Mouse (Mus musculus): ENCODE data around the gene Uchl4.
"Not testable (repeated sequence)": the region's sequence is repeated elsewhere in the genome, so short reads cannot be mapped to it uniquely, and the experiment has no call there.

The Uchl4 gene

DNA sequence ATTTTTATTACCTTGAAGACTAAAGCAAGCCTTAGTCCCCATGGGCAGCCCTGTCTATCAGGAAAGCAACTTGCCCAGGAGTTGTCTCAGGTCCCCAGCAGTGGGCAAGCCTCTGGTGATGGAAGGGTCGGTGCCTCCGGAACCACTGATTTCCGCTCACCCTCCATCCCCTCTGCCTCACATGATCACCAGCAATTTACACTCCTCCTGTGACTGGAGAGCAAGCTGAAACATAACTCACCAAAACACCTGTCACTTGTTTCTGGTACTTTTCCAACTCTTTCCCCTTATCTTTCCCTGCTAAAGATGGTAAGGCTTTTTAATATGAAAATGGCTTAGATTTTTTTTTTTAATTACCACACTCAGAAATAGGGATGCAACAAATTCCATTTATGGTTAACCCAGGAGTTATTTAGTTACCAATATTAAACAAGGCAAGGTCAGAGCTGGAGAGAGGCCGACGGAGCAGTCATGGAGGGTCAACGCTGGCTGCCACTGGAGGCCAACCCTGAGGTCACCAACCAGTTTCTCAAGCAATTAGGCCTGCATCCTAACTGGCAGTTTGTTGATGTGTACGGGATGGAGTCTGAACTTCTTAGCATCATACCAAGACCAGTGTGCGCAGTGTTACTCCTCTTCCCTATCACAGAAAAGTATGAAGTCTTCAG is at the start of gene Uchl4:
Gene Uchl4 (plus strand): TSS at position 434 of the 668 bp plus-strand sequence.
- no peak for DNase-seq (ENCODE audit: low read depth, low spot score)

DNA sequence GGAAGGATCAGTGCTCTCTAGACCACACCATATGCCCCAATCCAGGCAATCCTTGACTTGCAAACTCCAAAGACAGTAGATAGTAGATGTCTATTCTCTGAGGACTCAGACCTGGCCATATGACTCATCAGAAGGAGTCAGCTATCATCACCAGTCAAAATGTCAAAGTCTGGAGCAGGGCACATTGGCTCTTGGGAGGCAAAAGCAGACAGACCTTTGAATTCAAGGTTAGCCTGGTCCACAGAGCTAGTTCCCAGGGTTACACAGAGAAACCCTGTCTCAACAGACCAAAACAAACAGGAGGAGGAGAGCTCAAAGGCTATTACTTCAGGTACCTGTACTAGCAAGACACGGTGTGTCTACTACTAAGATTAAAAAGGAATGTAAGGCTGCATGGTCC is 41.1 kb upstream of the Uchl4 start:
- no peak for DNase-seq (ENCODE audit: low read depth, low spot score)

DNA sequence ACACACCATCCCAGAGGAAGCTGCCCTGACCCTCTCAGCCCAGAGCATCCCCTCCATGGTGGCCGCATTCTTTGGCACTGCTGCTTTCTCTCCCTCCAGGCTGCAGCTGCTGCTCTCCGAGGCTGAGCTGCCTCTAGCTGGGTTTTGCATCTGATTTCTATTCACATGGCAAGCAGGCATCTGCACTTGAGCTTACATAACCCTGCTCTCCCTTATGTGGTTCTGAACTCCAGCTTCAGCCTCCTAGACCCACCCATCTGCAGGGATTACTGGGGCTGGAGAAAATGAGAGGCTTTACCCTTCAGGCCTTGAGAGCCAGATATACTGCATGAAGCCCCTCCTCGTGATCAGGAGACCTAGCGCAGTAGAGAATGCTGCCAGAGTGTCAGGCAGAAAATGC is 39.4 kb upstream of the Uchl4 start:
- DNase-seq (ENCODE audit: low read depth, low spot score) = no peak

DNA sequence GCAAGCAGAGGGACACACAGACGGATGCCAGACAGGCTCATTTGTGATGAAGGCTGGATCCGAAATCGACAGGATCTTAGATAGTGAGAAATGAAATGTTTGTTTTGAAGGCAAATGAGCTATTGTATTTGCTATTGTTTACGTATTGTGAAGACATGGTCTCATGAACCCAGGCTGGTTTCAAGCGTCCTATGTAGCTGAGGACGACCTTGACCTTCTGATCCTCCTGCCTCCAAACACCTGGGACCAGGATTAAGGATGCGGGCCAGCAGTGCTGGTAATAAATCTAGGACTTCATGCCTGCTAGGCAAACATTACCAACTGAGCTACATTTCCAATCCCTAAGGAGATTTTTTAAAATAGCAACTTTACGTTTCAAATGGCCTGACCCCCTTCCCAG is 37.5 kb upstream of the Uchl4 start:
- no peak for DNase-seq (ENCODE audit: low read depth, low spot score)

DNA sequence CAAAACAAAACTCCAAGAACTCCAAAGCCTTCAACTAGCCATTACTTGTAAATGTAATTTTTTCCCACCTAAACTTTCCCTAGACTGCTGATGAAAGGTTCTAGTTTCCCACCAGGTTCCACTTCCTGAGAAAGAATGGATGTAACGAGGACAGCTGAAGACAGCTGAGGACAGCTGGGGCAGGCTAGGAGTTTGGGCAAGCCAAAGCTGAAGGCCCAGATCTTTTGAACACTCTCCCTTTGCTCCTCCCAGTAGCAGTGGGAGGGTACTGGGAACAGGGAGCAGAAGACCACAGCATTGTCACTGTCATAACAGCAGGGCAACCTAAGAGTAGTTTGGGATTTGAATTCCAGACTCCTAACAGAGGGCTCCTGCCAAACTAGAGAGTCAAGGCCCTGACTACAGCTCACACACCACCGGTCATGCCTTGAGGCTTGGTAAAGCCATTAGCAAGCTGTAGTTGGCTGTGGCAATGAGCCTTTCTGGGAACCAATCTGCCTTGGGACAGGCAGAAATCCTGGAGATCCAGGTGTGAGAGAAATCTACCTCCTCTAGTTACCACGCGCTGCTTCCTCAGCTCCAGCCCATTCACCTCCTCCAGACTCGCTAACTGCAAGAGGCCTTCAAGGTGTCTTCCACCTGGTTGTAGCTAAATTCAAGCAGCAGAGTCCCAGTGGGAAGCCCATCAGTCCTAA is 36.8 kb upstream of the Uchl4 start:
- no peak for DNase-seq (ENCODE audit: low read depth, low spot score)

DNA sequence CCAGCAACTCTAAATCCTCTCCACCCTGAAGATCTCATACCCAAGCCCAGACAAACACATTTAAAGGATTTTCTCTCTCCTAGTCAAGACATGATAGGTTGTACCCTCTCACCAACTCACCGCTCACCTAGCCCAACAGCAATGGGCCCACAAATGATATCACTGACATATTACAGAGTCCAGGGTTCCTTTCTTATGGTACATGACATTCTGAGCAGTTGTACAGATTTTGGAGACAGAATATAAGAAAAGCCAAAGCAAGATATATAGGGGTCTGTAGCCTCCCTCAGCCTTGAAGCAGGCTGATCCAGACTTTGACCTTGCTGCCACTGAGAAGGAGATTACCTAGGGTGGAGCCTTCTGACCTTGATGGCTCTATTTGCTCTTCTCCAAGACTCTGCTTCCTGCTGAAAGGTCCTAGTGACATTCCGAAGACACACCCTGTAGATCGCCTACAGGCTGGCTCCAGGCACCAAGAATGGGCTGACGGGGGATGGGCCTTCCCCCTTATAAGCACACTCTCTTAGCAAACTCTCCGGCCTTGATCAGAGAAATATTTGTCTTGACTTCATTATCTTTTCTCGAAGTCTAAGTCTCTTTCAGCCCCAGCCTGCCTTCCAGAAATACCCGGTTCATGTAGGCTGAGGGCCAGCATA is 36.1 kb upstream of the Uchl4 start:
- DNase-seq (ENCODE audit: low read depth, low spot score) = not testable (repeated sequence)

- DNase-seq (ENCODE audit: low read depth, low spot score) = no peak
Observed at GRCm38 (mm10) chr9:64199897-64200296, 35.1 kb upstream of the Uchl4 start.

DNA sequence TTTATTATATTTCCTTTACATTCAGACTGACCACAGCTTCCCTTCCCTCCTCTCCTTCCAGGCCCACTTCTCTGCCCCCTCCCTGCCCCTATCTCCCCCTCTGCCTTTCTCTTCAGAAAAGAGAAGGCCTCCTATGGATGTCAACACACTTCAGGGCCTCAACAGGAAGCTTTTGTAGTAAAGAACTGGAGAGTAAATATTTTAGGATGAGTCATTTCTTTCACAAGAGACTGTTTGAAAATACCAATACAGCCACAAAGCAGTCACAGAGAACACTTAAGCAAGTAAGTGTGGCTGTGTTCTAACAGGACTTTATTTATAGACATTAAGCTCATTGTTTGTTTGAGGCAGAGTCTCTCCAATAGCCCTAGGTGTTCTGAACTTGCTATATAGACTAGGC is 32.7 kb upstream of the Uchl4 start:
- no peak for DNase-seq (ENCODE audit: low read depth, low spot score)

- no peak for DNase-seq (ENCODE audit: low read depth, low spot score)
Observed at GRCm38 (mm10) chr9:64202866-64203265, 32.1 kb upstream of the Uchl4 start.

DNA sequence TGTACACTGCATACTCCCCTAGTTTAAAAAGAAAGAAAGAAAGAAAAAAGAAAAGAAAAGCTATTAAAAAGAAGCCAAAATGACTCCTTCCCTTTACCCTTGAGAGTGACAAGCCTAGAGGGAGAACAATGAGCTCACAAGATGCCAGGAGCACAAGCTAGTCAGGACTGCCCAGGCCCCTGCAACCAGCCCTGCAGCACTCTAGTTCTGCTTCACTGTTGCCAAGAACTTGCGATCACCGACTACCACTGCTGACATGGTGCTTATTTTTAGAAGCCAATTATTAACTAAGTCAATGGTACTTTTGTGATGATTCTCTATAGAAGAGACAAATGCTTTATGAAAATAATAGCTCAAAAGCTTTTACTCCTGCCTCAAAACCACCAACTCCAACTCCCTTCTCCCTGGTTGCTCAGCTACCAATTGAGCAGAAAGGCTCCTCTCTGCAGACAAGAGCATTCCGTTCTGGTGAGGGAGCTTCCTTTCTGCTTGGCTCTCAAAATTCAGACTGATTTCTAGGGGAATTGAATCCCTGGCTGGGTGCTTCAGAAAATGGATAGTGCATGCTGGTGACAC is 27.4 kb upstream of the Uchl4 start:
- no peak for DNase-seq (ENCODE audit: low read depth, low spot score)

DNA sequence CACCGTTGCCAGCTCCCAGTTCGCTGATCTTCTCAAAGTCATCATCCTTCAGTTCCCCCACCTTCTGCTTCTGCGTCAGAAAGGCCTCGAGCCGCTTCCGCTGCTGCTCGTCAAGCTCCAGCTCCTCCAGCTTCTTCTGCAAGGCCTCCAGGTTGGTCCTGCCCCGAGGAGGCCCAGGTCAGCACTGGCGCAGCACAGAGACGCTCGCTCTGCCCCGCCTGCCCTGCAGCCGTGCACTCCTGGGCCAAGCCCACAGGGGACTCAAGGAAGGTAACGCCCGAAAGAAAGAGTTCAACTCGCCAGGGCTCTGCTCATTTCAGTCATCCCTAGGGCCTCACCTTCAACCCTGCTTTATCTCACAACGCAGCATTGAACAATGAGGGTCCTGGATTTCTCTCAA is 20.5 kb upstream of the Uchl4 start:
- DNase-seq (ENCODE audit: low read depth, low spot score) = no peak

DNA sequence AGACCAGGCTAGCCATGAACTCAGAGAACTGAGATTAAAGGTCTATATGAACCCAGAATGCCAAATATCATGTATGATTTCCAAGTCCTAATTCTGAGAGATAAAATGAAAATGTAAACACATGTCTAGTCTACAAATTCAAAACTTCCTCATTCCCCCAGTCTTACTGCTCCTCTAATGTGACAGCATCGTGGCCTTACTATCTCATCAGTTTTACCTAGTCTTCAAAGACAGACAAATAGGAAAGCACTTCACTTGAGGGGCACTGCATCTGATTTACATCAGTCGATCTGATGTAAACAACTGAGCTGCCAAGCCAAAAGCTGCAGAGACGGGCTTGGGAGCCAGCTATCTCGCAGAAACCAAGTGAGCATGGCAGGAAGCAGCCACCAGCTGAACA is 18.9 kb upstream of the Uchl4 start:
- no peak for DNase-seq (ENCODE audit: low read depth, low spot score)

DNA sequence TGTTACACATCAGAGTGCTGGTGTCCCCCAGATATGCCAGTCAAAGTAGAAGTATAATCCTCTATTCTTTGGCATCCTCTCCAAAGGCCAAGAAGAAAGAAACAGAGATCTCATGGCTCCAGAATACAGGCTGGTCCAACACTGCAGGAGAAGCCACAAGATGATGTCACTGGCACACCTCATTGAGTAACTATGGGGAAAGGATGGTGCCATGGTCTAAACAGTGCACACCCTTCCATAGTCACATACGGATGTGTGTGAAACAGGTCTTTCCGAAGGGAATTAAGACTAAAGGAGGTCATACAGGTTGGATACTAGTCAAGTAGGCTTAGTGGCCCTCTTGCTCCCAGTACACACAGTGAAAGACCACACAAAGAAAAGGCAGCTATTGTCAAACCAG is 18.4 kb upstream of the Uchl4 start:
- DNase-seq (ENCODE audit: low read depth, low spot score) = no peak

GRCm38 (mm10) chr9:64217887-64218286 is 17.1 kb upstream of the Uchl4 start:
- no peak for DNase-seq (ENCODE audit: low read depth, low spot score)

DNA sequence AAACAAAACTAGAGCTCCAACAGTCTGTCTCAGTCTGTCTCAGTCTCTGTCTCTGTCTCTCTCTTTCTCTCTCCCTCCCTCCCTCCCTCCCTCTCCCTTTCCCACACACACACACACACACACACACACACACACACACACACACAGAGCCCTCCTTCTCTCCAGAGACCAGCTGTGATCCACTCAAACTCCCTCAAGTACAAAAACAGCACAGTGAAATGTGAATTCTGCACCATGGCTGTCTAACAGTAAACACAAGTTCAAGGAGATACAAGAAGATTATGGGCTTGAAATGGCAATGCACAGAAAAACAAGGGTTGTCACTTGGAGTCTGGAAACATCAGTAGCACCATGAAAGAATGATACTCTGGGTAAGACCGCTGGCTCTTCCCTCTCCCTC is 15.7 kb upstream of the Uchl4 start:
- DNase-seq (ENCODE audit: low read depth, low spot score) = no peak

- no peak for DNase-seq (ENCODE audit: low read depth, low spot score)
Observed at GRCm38 (mm10) chr9:64219772-64220420, 15.1 kb upstream of the Uchl4 start.

- DNase-seq (ENCODE audit: low read depth, low spot score) = no peak
Observed at GRCm38 (mm10) chr9:64220603-64221002, 14.4 kb upstream of the Uchl4 start.

DNA sequence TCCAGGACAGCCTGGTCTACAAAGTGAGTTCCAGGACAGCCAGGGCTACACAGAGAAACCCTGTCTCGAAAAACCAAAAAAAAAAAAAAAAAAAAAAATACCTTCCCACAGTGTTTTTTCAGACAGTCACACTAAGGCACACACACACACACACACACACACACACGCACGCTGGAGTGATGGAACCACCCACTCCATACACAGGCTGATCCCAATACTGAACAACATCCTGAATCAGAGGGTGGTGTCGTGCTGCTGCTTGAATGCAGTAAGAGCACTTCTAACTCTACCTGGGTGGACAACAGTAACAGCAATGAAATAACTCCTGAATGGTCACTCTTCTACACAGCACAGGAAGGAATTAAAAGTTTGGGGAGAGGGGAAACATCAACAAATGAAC is 13.5 kb upstream of the Uchl4 start:
- DNase-seq (ENCODE audit: low read depth, low spot score) = no peak

DNA sequence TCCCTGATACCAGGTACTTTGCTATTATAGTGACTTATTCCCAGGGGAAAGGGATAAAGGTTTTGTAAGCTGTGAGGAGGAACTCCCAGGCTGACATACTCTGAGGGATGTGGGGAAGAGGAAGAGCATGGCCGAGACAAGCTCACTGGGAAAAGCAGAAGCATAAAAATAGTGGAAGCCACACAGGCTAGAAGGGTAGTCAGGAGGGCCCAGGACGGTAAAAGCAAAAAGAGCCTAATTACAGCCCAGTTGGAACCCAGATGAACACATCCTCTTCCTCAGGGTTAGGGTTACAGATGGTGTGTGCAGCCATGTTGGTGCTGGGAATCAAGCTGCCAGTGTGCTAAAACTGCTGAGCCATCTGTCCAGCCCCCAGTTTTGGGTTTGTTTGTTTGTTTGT is 12.9 kb upstream of the Uchl4 start:
- no peak for DNase-seq (ENCODE audit: low read depth, low spot score)

DNA sequence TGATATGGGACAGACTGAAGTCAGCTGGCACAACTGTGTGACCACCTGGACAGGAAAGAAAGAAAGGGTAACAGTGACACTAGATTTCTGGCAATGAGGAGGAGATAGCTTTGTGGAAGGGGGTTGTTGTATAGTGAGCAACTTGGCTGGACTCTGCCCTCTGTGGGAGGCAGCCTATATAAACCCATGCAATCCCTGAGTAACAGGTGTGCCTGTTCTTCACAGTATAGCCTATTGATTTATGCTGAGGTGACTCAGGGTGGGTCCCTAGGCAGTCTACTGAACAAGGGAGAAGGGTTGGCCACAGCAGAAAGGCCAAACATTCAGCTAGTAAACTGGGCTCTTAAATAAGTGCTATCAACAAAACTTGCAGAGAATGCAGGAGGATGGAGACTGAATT is 9.2 kb upstream of the Uchl4 start:
- DNase-seq (ENCODE audit: low read depth, low spot score) = no peak

DNA sequence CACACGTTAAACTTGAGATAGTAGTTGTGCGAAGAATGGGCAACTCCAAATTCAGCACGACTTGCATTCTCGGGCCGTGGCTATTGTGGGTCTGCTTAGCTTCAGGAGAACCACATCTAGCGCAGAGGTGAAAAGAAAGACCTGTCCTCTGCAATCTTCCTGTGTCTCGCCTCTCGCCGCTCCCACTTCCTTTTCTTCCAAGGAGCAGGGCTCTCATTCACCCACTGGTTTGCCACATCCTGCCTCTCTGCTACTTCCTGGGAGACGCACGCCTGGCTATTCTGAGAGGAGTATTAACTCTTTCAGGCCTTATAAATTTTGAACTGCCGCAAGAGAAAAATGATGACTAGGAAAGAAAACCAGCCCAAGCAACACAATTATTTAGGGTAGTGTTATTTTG is 7.3 kb upstream of the Uchl4 start:
- DNase-seq (ENCODE audit: low read depth, low spot score) = no peak

DNA sequence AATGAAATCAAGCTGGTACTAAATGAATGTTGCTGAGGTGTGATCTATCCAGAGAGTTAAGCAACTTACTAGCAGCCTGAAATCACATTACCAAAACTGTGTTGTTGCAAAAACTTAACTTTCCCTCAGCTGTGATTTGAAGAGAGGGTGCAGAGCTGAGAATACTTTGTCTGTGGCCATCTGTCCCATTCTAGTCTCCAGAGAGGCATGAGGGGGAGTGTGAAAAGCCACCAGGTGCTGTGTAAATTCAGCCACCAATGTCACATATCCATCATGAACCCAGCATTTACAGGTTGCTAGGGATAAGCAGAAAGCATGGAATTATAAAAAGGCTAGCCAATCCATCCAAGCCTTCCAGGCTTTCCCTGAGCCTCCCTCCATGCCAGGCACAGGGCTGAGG is 6.0 kb upstream of the Uchl4 start:
- DNase-seq (ENCODE audit: low read depth, low spot score) = no peak
